Mouse (Mus musculus) heart, postnatal 4 days (tissue): ENCODE results near the gene Arpc1b. TPM values are rescaled to one million over a fixed set of nuclear protein-coding genes. Genes with fewer than 3 reads are reported as not detected.
"Not testable (repeated sequence)": the region's sequence is repeated elsewhere in the genome, so short reads cannot be mapped to it uniquely, and the experiment has no call there.

Experiments
- DNase-seq: peaks from one replicate; pipeline ENCODE4 v3.0.0; 2021
- total RNA-seq, 2 experiments: library from RNA; stranded (reverse); gene quantifications; 2 replicates each; pipeline ENCODE4 v1.2.3; 2021

Gene Arpc1b
- 100 to 1,000 TPM; 123 to 125 TPM for total RNA-seq

DNA sequence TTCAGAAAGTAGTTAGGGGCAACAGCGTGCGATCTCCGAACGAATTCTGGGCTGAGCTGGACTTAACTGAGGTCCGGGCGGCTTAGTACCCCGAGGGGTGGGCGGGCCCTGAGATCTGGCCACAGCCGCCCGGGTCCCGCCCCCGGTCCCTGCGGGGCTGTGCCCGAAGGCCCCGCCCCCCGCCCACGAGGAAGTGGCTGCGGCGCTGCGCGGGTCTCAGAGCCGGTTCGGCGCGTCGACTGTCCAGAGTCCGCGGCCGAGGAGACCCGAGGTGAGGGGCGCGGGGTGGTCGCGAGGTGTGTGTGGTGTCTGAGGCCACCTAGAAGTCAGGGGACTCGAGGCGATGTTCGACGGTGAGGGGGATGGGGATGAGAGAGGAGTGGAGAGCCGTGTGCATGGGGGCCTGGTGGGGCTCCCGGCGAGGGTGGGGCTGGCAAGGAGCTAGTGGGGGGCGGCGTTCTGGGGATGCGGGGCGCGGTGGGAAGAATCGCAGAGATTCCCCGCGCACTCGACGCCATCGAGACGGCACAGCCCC, at the start of gene Arpc1b:
TSS of gene Arpc1b (plus strand) at position 145 of the 535 bp plus-strand sequence.
- peak; percentile 79 for DNase-seq

DNA sequence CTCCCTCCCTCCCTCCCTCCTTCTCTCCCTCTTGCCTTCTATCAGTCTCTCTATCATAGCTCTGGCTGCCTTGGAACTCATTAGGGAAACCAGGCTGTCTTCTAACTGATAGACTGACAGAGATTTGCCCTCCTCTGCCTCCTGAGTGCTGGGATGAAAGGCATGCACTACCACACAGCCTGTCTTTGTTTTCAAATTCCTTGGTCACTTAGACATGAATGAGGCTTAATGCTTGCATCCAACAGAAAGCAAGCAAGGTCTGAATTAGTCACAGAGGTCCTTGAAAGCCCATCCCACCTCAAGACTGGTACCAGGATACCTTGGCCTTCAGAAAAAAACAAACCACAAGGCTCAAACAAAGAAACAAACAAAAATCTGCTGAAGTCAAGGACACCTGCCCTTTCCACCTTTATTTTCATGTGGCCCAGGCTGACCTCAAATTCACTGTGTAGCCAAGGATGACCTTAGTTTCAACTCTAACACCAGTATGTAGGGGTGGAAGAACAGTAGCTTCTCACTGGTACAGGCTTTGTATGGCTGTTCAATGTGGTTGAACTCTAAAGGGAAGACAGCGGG, 49.2 kb upstream of the Arpc1b start:
- DNase-seq = no peak

DNA sequence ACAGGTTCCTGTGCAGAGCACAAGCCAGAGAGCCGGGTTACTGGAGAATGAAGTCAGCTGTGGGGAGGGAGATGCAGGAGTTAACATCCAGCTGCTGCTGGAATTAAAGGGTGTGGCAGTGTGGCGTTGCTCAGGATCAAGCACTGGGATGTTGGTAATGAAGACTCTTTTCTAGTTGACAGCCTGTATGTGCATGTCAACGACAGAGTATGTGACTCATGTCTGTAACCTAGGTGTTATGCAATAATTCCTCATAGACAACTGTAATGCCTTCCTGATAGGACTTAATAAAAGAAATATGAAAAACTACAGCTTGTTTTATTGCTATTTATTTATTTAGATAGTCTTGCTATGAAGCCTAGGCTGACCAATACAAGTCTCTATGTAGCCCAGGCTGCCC, 45.2 kb upstream of the Arpc1b start:
- DNase-seq = no peak

DNA sequence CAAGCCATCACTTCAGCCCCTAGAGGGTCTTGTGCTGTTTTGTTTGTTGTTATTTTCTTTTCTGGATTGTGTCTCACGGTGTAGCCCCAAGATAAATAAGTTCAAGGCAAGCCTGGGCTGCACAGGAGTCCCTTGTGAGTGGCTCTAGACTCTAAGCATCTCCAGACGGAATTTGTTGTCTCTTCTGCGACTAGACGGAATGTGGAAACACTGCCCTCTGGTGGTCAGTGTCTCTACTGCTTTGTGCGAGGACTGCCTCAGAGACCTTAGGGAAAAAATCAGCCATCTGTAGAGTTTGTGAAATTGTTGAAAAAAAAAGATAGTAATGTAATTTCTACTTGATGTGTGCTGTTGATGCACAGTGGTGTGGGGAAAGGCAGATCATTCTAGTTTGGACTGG, 44.3 kb upstream of the Arpc1b start:
- peak; percentile 83 for DNase-seq

DNA sequence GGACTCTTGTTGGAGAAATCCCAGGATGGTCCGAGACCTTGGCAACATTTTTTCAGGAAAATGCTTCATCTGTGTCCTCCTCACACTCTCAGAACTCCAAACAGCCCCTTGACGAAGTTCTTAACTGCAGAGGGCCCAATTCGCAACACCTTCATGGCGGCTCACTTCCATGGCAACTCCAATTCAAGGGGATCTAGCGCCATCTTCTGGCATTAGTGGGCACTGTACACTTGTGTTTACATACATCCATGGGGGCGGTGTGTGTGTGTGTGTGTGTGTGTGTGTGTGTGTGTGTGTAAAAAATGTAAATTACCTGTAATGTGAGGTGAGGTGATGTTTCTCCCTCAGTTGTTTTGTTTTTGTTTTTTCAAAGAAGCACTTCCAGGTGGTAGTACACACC, 42.7 kb upstream of the Arpc1b start:
- no peak for DNase-seq

DNA sequence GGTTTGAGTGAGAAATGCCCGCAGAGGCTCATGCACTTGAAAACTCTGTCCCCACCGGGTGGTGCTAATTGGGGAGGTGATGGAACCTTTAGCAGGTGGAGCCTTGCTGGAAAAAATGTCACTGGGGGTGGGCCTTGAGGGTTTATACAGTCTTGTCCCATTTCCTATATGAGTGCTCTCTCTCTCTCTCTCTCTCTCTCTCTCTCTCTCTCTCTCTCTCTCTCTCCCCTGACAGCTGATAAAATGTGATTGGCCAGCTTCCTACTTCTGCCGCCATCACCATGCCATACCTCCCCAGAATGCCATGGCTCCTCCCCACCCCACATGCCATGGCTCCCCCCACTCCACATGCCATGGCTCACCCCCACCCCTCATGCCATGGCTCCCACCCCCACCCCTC, 38.9 kb upstream of the Arpc1b start:
- DNase-seq = no peak

DNA sequence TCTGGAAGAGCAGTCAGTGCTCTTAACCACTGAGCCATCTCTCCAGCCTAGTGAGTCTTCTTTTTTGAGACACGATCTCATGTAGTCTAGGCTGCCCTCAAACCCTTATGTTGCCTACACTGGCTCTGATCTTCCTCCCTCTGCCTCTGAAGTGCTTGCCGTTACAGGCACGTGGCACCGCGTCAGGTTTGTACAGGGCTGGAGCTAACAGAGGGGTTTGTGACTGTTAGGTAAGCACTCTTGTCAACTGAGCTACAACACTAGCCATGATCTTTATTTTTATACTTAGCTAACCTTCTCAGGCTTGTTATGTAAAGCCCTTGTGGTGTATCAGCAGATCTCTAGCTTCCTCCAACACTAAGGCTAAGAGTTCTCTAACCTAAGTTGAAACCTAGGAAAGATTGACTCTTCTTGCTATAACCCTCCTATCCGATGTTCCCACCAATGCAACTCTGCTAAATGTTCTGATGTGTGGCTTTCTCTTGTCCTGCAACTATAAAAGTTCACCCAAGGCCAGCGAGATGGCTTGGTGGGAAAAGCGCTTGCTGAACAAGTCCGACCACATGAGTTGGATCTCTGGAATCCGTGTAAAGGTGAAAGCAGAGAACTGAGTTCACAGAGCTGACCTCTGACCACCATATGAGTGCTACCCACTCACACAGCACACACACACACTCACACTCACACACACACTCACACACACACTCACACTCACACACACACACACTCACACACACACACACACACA, 32.0 kb upstream of the Arpc1b start:
- no peak for DNase-seq

GRCm38 (mm10) chr5:145083201-145083600, 30.8 kb upstream of the Arpc1b start:
- not testable (repeated sequence) for DNase-seq

DNA sequence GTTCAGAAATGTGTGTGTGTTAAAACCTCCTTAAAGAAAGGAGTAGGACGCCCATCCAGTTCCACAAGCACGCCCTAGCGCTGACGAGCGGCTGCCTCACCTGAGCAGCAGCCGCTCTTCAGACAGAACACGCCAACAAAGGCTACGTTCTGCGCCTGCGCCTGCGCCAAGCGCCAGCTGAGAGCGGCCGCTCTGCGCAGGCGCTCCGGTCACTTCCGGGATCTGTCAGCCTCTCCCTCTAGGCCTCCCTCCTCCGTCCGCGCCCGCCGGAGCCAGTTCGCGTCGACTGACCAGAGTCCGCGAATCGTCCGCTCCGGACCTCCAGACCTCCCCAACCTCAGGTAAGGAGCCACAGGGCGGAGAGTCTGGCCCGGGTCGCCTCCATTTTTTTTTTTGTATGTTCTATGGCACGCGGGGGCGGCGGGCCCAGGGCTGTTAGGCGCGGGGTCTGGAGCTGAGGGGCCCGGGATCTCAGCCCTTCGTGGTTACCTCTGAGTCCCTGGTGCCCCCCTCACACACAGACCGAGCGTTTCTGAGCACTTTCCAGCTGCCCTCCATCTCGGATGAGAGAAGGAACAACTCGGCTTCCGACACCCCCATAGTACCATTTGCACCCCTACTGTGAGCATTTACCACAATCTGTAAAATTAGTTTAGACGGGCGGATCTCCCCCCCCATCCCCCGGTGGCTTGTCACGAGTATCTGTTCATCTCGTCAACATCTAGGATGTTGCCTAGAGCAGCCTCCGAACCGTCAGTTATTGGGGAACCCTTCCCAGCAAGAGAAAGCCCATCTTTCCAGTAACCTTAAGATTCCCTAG, 30.2 kb upstream of the Arpc1b start, which contains the start of the genes Arpc1a and Kpna7:
TSS of gene Arpc1a (plus strand) at position 199 of the 820 bp plus-strand sequence.
TSS of gene Kpna7 (minus strand) at position 399 of the 820 bp plus-strand sequence.
- peak; percentile 95 for DNase-seq

DNA sequence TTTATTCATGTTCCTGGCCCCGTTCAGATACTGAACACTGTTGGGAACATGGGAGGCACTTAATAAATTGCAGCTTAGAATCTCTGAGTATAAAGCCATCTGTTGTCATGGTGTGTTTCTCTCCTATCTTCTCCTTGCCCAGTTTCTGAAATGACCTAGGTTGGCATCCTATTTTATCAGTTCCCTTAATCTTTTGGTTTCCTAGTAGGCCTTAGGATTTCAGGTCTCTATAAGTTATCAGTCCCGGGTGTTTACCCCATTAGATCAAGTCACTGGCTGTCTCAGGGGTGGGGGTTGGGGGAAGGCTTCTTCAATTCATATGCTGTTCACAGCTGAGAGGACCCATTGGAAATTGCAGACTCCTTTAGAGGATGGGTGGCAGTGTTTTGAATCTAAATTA, 29.2 kb upstream of the Arpc1b start:
- DNase-seq = no peak

- DNase-seq = no peak
These were observed 25.8 kb upstream of the Arpc1b start for GRCm38 (mm10) chr5:145088186-145088585.

GRCm38 (mm10) chr5:145089878-145090277, 24.1 kb upstream of the Arpc1b start:
- DNase-seq = no peak

DNA sequence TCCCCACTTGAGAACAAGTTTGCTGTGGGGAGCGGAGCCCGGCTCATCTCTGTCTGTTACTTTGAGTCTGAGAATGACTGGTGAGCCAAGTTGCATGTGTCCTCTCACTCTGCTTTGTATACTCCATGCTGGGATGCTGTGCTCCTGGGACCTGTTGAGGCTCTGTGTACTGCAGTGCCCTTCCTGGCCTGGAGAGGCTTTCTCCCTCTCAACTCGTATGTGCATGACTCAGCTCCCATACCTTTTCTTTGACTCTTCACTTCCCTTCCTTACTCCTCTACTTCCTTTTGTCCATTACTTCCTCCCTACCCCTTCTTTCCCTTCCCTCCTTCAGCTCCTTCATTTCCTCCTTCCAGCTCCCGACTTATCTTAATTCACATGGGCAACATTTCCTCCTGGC, 17.8 kb upstream of the Arpc1b start:
- DNase-seq = no peak

GRCm38 (mm10) chr5:145098340-145098821, 15.6 kb upstream of the Arpc1b start:
- DNase-seq = no peak

DNA sequence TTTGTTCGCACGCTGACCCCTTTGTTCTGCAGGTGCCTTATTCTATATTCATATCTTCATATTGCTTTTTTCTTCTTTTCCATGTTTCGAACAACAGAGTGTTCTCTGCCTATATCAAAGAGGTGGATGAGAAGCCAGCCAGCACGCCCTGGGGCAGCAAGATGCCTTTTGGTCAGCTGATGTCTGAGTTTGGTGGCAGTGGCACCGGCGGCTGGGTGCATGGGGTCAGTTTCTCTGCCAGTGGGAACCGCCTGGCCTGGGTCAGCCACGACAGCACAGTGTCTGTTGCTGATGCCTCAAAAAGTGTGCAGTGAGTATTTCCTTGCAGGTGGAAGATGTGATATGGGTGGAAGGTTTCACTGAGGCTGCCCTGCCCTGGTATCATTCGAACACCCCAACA, 13.1 kb upstream of the Arpc1b start:
- DNase-seq = peak; percentile 39

DNA sequence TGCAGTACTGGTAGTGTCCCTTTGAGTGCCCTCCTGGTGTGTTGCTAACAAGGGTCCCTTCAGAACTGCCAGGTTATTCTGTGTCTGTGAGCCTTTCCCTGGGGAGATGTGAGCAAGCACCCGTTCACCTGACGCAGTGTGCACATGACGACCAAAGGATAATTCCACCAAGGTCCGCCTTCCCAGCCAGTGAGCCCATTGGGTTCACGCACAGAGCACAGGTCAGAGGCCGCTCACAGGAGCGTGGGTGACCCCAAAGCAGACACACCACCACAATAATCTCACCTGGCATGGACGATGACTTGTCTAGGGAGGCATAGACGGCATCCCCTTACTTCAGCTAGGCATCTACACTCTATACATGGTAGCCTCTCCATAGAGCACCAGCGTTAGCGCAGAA, 12.6 kb upstream of the Arpc1b start:
- not testable (repeated sequence) for DNase-seq

- no peak for DNase-seq
These were observed 11.3 kb upstream of the Arpc1b start for GRCm38 (mm10) chr5:145102706-145103105.

- DNase-seq = no peak
These were observed 9.7 kb upstream of the Arpc1b start for GRCm38 (mm10) chr5:145104328-145104727.

DNA sequence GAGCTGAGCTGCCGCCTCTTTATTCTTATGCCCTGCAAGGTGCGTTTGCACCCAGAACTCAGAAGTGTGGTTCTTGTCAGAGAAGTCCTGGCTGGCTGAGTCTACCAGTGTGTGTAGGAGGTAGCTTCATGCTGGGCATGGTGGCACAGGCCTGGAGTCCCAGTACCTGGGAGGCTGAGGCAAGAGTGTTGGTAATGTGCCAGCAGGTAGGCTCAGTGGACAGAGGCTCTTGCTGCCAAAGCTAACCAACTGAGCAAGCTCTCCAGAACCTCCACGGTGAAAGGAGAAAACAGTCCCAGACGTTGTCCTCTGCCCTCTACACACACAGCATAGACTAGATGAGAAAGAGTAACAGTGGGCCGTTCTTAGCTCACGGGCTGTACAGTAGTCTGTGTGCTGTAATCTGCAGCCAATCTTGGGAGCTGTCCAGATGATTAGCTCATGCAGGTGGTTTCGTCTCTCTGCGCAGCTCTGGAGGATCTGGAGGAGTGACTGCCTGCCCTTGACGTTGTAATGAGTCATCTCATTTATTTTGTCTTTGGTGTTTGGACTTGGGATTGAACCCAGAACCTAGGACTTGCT, 8.2 kb upstream of the Arpc1b start:
- no peak for DNase-seq

DNA sequence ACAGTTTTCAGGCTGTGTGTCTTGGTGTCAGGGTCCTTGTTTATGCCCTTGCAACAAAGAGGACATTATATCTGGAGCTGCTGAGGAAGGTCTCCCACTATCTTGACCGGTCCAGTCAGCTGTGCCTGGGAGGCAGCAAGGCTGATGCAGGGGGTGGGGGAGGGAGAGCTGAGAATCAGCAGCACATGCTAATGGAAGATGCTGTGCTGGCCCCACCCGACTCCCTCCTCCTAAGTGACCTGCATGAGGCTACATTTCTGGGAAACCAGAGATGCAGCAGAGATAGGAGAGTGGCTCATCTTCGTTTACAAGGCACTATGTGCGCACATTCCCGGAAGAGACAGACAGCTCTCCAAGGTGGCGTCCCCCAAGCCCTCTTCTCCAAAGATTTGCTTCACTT, 3.6 kb upstream of the Arpc1b start:
- no peak for DNase-seq

DNA sequence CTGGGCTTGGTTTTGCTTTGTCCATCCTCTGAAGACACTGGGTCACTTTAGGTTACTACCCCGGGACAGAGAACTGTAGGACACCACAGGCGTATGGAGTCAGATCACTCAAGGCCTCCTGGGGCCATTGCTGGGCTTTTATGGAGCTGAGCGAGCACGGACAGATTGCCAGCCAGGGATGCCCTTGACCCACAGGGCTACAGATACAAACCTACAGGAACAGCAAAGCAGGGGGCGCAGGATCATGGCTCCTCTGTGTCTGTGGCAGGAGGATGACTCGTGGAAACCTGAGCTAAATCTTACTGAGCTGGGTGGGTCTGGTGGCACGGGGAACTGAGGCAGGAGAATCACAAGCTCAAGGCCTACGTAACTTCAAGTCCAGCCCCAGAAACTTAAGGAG, 1.4 kb upstream of the Arpc1b start:
- no peak for DNase-seq

DNA sequence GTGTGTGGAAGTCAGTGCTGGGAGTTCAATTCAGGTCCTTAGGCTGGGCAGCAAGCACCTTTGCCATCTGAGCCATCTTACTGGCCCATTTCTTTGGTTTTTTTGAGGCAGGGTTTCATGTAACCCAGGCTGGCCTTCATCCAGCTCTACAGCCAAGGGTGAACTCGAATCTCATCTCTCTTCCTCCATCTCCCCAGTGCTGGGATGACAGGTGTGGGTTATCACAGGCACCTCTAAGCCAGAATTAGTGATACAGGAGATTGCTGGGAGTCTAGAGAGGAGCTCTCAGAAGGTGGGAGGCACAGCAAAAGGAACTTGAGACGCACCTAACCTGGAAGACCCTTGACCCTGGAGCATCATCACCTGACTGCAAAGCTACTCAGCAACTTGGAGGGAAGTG, 599 bp upstream of the Arpc1b start:
- DNase-seq = no peak
